ENCODE assay signal across 12 mouse cellular contexts in the genomic region with DNA sequence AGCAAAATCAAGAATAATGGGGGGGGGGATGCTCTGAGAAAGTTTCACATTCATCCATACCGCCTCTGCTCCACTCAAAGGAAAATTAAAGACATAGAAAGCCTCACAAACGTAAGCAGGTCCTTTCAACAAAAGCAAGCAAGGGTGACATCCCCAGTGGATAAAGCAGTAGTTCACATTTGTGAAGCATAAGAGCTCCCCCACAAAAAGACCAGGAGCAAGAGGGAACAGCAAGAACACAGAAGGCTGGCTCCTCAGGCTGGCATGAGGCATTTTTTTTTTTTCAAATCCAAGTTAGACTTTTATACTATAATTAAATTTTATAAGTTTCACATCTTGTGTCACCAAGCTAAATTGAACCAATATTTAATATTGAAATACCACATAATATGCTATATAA.
DNase-seq lines count a peak whose midpoint lies in the region; ATAC-seq and TF ChIP-seq lines count a peak whose summit lies in the region.
"Had no signal": no experiment of that assay in that cellular context is flagged by ENCODE, and none has a peak within 500 bp of the region (broad histone marks: within the 10 kb centered on the region; RNA-seq: fewer than 3 reads in every experiment).

No protein-coding gene starts in this region.

- no peak for TF ChIP-seq EP300 in CH12.LX (IDR thresholded peaks at IDR 0.05; ENCODE audit: low read length)

- peaks cover 0 to 1% of the 10 kb centered on the region in 2 experiments; a peak in 1 of 4 replicates for H3K4me1 ChIP-seq in CH12.LX (ENCODE audit: control insufficient read depth in 1 of 2, insufficient read depth in 2 of 2)
- H3K4me1 ChIP-seq: embryonic facial prominence, embryonic 15.5 days; heart, embryonic 13.5 days; hindbrain, embryonic 15.5 days; limb, embryonic 15.5 days had no signal

- intact Hi-C loops in gastrocnemius, postnatal 14 days (cut with DNase I; ENCODE audit: low total_unique reads), result no loop called here

- peak; percentile 71 for TF ChIP-seq RAD21 in CH12.LX (IDR thresholded peaks at IDR 0.05; ENCODE audit: low read depth, low read length)

- no peaks in the 10 kb centered on the region for H3K79me2 ChIP-seq in CH12.LX (replicated peaks; ENCODE audit: control insufficient read depth, extremely low read depth, insufficient read depth, poor library complexity, severe bottlenecking)

- in situ Hi-C loops in CH12.LX (cut with MboI; ENCODE audit: low pct_ligation_motif_present, low pct_unique_long_range_greater_than_20kb, low sequenced_read_pairs), result no loop called here

- 0 out of 2 replicates have a peak, but pooled peaks have one; percentile 34 for ATAC-seq in granulocyte monocyte progenitor cell, adult 5-6 weeks (replicated peaks; ENCODE audit: poor library complexity, severe bottlenecking)
- ATAC-seq in megakaryocyte progenitor cell, adult 5-6 weeks (replicated peaks; ENCODE audit: poor library complexity), result no peak

- H3K9me3 ChIP-seq in CH12.LX (replicated peaks; ENCODE audit: low read length), result no peaks in the 10 kb centered on the region
- H3K9me3 ChIP-seq: embryonic facial prominence, embryonic 15.5 days; heart, embryonic 13.5 days; hindbrain, embryonic 15.5 days; limb, embryonic 15.5 days had no signal

- H3K27me3 ChIP-seq in CH12.LX (replicated peaks), result no peaks in the 10 kb centered on the region
- H3K27me3 ChIP-seq: embryonic facial prominence, embryonic 15.5 days; heart, embryonic 13.5 days; hindbrain, embryonic 15.5 days; limb, embryonic 15.5 days had no signal

- TF ChIP-seq CTCF in CH12.LX (conservative IDR thresholded peaks at IDR 0.05 in 1 of 2, IDR thresholded peaks at IDR 0.05 in 1 of 2; ENCODE audit: low read depth in 2 of 2, low read length in 2 of 2), result peak in 1 of 2 experiments; percentile 72; a peak in 2 of 4 replicates

- no peaks in the 10 kb centered on the region for H3K36me3 ChIP-seq in CH12.LX (replicated peaks in 1 of 2; ENCODE audit: control insufficient read depth in 1 of 2, insufficient read depth in 1 of 2, low read length in 1 of 2)
- H3K36me3 ChIP-seq: embryonic facial prominence, embryonic 15.5 days; heart, embryonic 13.5 days; hindbrain, embryonic 15.5 days; limb, embryonic 15.5 days had no signal

- peak; percentile 12 for DNase-seq in layer of hippocampus, adult 11-12 months (ENCODE audit: low spot score)
- no peak for DNase-seq in layer of hippocampus, postnatal 25 days (ENCODE audit: extremely low spot score in 1 of 2, low spot score in 1 of 2)
- DNase-seq in 3T3-L1 (ENCODE audit: low read depth, low spot score) (peak; percentile 39), CH12.LX (ENCODE audit: extremely low read depth) (peak; percentile 43)
- DNase-seq in gastrocnemius, postnatal 14 days, result no peak
- DNase-seq: kidney, postnatal 4 days had no signal

- H3K4me2 ChIP-seq in CH12.LX (ENCODE audit: insufficient read depth, low read depth, poor library complexity, severe bottlenecking), result no peak overlapping the region
- H3K4me2 ChIP-seq: embryonic facial prominence, embryonic 15.5 days; heart, embryonic 13.5 days; hindbrain, embryonic 15.5 days; limb, embryonic 15.5 days had no signal

- dilution Hi-C loops in CH12.LX (cut with MboI; ENCODE audit: extremely low pct_ligation_motif_present, extremely low pct_unique_long_range_greater_than_20kb, low sequenced_read_pairs), result no loop called here

- H3K4me3 ChIP-seq in CH12.LX (replicated peaks in 1 of 3; ENCODE audit: low read depth in 2 of 3, low read length in 2 of 3, poor library complexity in 1 of 3), result no peak overlapping the region
- H3K4me3 ChIP-seq: embryonic facial prominence, embryonic 15.5 days; heart, embryonic 13.5 days; hindbrain, embryonic 15.5 days; limb, embryonic 15.5 days had no signal

- no peak overlapping the region for H3K27ac ChIP-seq in CH12.LX (ENCODE audit: insufficient read depth, low read depth)
- H3K27ac ChIP-seq: embryonic facial prominence, embryonic 15.5 days; heart, embryonic 13.5 days; hindbrain, embryonic 15.5 days; limb, embryonic 15.5 days had no signal

- TF ChIP-seq POLR2A in CH12.LX (IDR thresholded peaks at IDR 0.05; ENCODE audit: low read depth, low read length), result no peak

- no peak overlapping the region for H3K9ac ChIP-seq in CH12.LX (ENCODE audit: insufficient read depth, low read depth)
- H3K9ac ChIP-seq: embryonic facial prominence, embryonic 15.5 days; heart, embryonic 13.5 days; hindbrain, embryonic 15.5 days; limb, embryonic 15.5 days had no signal

TF ChIP-seq in CH12.LX, 34 proteins besides CTCF, POLR2A, EP300 and RAD21:
- TF ChIP-seq SMC3 (IDR thresholded peaks at IDR 0.05; ENCODE audit: low read depth, low read length) (peak; percentile 79), POLR2AphosphoS2 (IDR thresholded peaks at IDR 0.05; ENCODE audit: low read depth, low read length) (no peak), ZNF384 (IDR thresholded peaks at IDR 0.05; ENCODE audit: low read depth, low read length) (peak; percentile 65)
TF ChIP-seq in CH12.LX: peak in this region for 2.

Comparison
In these comparisons a context has a peak if more than half of its experiments do, and no peak if none do; other contexts are left out.
1. DNase-seq: peak in layer of hippocampus, adult 11-12 months (single experiment), 3T3-L1 (single experiment) and CH12.LX (single experiment); none in layer of hippocampus, postnatal 25 days (0 of 2) and gastrocnemius, postnatal 14 days (single experiment).